Mouse (Mus musculus) myocyte (in vitro differentiated cells): ENCODE measurements around the gene Ube2d2b. TPM values are rescaled to one million over a fixed set of nuclear protein-coding genes. Genes with fewer than 3 reads are reported as not detected.
A peak's percentile ranks its signal among the peaks of the same experiment; 100 is the strongest.

Source experiments
- H3K27me3 ChIP-seq: one replicate; pipeline ENCODE4 v1.6.1; 2011; ENCODE audit not compliant: control insufficient read depth, insufficient read depth, insufficient read length
- H3K36me3 ChIP-seq: one replicate; pipeline ENCODE4 v1.6.1; 2011; ENCODE audit not compliant: control insufficient read depth, insufficient read depth
- H3K4me2 ChIP-seq: one replicate; pipeline ENCODE4 v1.6.1; 2011; ENCODE audit warnings: low read depth, control low read depth
- H3K4me3 ChIP-seq: one replicate; pipeline ENCODE4 v1.5.1; 2011; ENCODE audit warnings: mild to moderate bottlenecking, control low read depth, moderate library complexity
- H3K79me2 ChIP-seq: one replicate; pipeline ENCODE4 v1.6.1; 2011; ENCODE audit not compliant: control insufficient read depth, insufficient read depth
- H3ac ChIP-seq: one replicate; pipeline ENCODE4 v1.6.1; 2011; ENCODE audit not compliant: control insufficient read depth, insufficient read length
- CEBPB ChIP-seq: IDR thresholded peaks from 2 replicates; pipeline ENCODE4 v1.6.1; 2011; ENCODE audit warnings: mild to moderate bottlenecking, moderate library complexity; ENCODE audit not compliant: poor library complexity, insufficient read depth, severe bottlenecking
- E2F4 ChIP-seq: IDR thresholded peaks from one replicate; pipeline ENCODE4 v1.6.1; 2011; ENCODE audit warnings: mild to moderate bottlenecking, control low read depth, moderate library complexity; ENCODE audit not compliant: insufficient read depth
- MAX ChIP-seq: IDR thresholded peaks from one replicate; pipeline ENCODE4 v1.6.1; 2011; ENCODE audit warnings: low read depth, mild to moderate bottlenecking, control low read depth
- MYOD1 ChIP-seq, 3 experiments: IDR thresholded peaks; one replicate each; pipeline ENCODE4 v1.6.1; 2011; ENCODE audit warnings: control low read depth in 2 of 3, low read depth in 2 of 3, mild to moderate bottlenecking in 2 of 3, moderate library complexity in 1 of 3; ENCODE audit not compliant: insufficient read length in 2 of 3, control insufficient read depth in 1 of 3
- MYOG ChIP-seq, 3 experiments: IDR thresholded peaks; one replicate each; pipeline ENCODE4 v1.6.1; 2011; ENCODE audit warnings: control low read depth in 2 of 3, low read depth in 2 of 3, mild to moderate bottlenecking in 2 of 3; ENCODE audit not compliant: insufficient read length in 2 of 3, control insufficient read depth in 1 of 3, insufficient read depth in 1 of 3
- POLR2A ChIP-seq: IDR thresholded peaks from one replicate; pipeline ENCODE4 v1.6.1; 2011; ENCODE audit warnings: low read depth, mild to moderate bottlenecking, control low read depth, moderate library complexity; ENCODE audit not compliant: insufficient read length
- POLR2AphosphoS2 ChIP-seq: IDR thresholded peaks from one replicate; pipeline ENCODE4 v1.6.1; 2011; ENCODE audit warnings: low read depth, control low read depth; ENCODE audit not compliant: insufficient read length
- REST ChIP-seq: IDR thresholded peaks from one replicate; pipeline ENCODE4 v1.6.1; 2011; ENCODE audit warnings: mild to moderate bottlenecking, control low read depth, moderate library complexity; ENCODE audit not compliant: insufficient read depth, insufficient read length
- SRF ChIP-seq: IDR thresholded peaks from one replicate; pipeline ENCODE4 v1.6.1; 2011; ENCODE audit warnings: low read depth; ENCODE audit not compliant: control insufficient read depth, insufficient read length
- TCF12 ChIP-seq: IDR thresholded peaks from one replicate; pipeline ENCODE4 v1.6.1; 2011; ENCODE audit warnings: mild to moderate bottlenecking, control low read depth; ENCODE audit not compliant: poor library complexity, insufficient read depth, severe bottlenecking
- TCF3 ChIP-seq: IDR thresholded peaks from one replicate; pipeline ENCODE4 v1.6.1; 2011; ENCODE audit warnings: low read depth, control low read depth; ENCODE audit not compliant: insufficient read length
- USF1 ChIP-seq: IDR thresholded peaks from one replicate; pipeline ENCODE4 v1.6.1; 2011; ENCODE audit warnings: low read depth, mild to moderate bottlenecking, control low read depth, moderate library complexity
- polyA plus RNA-seq: library from polyadenylated mRNA; unstranded; fragments of >200 nt; fragmentation: generic; extraction: Trizol; gene quantifications from one replicate; pipeline ENCODE4 v1.2.1, GENCODE M21; 2012; ENCODE audit warnings: missing spikeins

Gene Ube2d2b
- polyA plus RNA-seq, 1 experiment = 0.02 TPM

DNA sequence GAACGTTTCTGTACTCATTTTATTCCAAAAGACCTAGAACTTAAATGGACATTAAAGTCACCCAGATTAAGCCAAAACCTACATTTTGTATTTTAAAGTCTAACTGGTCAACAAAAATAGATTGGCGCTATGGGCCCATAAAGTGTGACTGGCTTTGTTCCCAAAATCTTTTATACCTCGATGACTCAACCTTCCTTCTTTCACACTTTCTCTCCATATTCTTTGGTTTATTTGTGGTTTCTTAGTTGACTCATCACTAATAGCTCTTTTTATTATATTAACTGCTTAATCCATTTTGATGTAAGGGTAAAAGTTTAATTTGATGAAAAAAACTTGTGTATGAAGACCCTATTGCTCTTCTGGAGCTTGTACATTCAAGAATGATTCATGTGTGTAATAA, 1.5 kb downstream of the Ube2d2b start:
- H3K4me3 ChIP-seq = no peak overlapping the region
- no peak overlapping the region for H3K4me2 ChIP-seq
- H3K27me3 ChIP-seq = no peaks in the 10 kb centered on the region
- TF ChIP-seq TCF3 = no peak
- TF ChIP-seq POLR2AphosphoS2 = no peak
- TF ChIP-seq SRF = no peak
- no peak for TF ChIP-seq E2F4
- no peak for TF ChIP-seq REST
- TF ChIP-seq MAX = no peak
- no peak for TF ChIP-seq POLR2A
- no peak for TF ChIP-seq CEBPB
- TF ChIP-seq MYOG (IDR thresholded peaks at IDR 0.05; ENCODE audit: control insufficient read depth in 1 of 3, insufficient read depth in 1 of 3, insufficient read length in 2 of 3, low read depth in 2 of 3) = no peak
- no peak for TF ChIP-seq USF1
- TF ChIP-seq TCF12 = no peak
- TF ChIP-seq MYOD1 (IDR thresholded peaks at IDR 0.05; ENCODE audit: control insufficient read depth in 1 of 3, insufficient read length in 2 of 3, low read depth in 2 of 3) = no peak
- no peak overlapping the region for H3ac ChIP-seq
- no peaks in the 10 kb centered on the region for H3K36me3 ChIP-seq
- H3K79me2 ChIP-seq = peaks cover 39% of the 10 kb centered on the region

DNA sequence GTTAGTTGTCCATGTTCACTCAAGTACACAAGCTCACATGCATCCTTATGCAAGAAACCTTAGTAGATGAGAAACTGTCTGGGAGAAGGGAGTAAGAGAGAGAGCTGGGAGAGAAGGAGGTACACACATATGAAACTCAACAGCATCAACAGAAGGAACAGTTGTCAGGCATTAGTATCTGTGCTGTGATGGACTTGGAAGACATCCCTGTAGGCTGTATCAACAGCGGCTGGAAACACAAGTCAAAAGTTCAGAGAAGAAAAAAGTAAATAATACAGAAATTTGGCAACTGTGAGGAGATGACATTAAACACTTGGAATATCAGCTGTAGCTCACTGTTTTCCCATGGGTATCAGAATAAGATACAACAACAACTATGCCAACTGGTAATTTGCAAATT, 4.4 kb downstream of the Ube2d2b start:
- no peak for TF ChIP-seq USF1
- no peak for TF ChIP-seq CEBPB
- no peak for TF ChIP-seq POLR2A

DNA sequence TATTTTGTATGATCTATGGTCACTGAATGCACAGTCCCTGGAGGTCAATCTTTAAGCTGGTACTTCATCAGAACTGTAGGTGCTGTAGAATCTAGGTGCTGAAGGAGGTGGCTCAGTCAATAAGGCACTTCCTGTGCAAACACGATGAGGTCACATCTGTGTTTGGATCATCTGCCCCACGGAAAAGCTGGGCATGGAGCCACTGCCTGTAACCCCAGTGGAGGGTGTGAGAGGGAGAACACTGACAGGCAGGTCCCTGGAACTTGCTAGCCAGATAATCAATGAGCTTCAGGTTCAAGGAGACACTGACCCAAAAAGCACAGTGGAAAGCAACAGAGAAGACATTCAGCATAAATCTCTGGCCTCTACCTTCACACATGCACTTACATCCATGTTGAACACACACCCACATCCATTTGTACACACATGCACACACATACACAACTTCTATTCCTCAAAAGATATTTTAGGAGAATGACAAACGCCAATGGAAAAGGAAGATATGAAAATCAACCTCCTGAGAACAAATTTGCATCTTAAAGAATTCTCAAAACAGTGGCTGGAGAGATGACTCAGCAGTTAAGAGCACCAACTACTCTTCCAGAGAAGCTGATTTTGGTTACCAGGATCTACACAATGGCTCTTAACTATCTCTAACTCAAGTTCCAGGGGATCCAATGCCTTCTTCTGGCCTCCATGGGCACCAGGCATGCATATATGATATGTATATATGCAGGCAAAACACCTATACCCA, 9.2 kb downstream of the Ube2d2b start:
- Histone ChIP-seq H3ac (no peak overlapping the region), H3K27me3 (no peaks in the 10 kb centered on the region), H3K36me3 (no peaks in the 10 kb centered on the region), H3K4me3 (no peak overlapping the region), H3K4me2 (peak overlapping the region; percentile 18), H3K79me2 (peaks cover 15% of the 10 kb centered on the region)
- no peak for TF ChIP-seq SRF
- no peak for TF ChIP-seq POLR2AphosphoS2
- no peak for TF ChIP-seq MYOD1 (IDR thresholded peaks at IDR 0.05; ENCODE audit: control insufficient read depth in 1 of 3, insufficient read length in 2 of 3, low read depth in 2 of 3)
- TF ChIP-seq REST = no peak
- no peak for TF ChIP-seq USF1
- no peak for TF ChIP-seq MAX
- no peak for TF ChIP-seq TCF12
- no peak for TF ChIP-seq E2F4
- no peak for TF ChIP-seq TCF3
- TF ChIP-seq CEBPB = no peak

More for the DNA sequence above, 4.4 kb downstream of the Ube2d2b start:
- H3ac ChIP-seq = no peak overlapping the region
- no peak overlapping the region for H3K4me2 ChIP-seq
- H3K4me3 ChIP-seq = no peak overlapping the region
- no peaks in the 10 kb centered on the region for H3K27me3 ChIP-seq
- no peaks in the 10 kb centered on the region for H3K36me3 ChIP-seq
- H3K79me2 ChIP-seq = peaks cover 31% of the 10 kb centered on the region

DNA sequence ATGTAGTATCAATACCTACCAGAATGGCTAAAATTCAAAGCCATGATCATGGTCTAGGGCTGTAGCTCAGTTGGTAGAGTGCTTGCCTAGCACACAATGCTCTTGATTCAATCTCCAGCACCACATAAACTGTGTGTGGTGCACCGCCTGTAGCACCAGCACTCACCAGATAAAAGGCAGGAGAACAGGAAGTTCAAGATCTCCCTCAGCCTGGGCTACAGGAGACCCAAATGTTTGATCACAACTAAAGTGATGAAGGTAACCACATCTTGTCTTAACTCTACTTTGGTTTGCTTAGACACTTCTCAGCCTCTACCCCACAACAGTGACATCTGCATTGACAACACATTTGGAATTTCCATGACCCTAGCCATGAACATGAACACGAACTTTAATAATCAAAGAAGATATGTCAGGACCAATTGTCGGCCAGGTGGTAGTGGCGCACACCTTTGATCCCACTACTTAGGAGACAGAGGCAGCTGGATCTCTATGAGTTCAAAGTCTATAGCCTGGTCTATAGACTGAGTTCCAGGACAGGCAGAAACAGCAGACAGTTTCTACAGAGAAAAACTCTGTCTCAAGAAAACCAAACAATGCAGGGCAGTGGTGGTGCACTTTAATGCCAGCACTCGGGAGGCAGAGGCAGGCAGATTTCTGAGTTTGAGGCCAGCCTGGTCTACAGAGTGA, 10.8 kb downstream of the Ube2d2b start:
- H3K36me3 ChIP-seq = no peaks in the 10 kb centered on the region
- TF ChIP-seq TCF12 = no peak

DNA sequence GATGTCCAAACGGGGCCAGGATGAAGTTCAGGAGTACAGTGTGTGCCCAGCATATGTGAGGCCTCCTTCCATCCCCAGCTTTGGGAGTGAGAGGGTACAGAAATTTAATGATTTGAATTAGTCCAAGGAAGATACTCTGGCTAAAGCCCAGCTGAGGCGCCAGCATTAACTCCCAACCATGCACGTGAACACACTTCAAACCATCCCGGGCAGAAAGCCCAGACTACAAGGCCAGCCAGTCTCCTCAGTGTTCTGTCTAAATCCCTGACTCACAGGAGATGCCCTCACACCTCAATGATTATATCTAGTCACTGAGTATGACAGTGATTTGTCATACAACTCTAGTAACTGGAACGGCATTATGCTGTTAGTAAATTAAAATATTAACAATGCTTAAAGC, 17.4 kb downstream of the Ube2d2b start:
- H3K4me3 ChIP-seq = no peak overlapping the region
- no peak overlapping the region for H3ac ChIP-seq
- no peaks in the 10 kb centered on the region for H3K36me3 ChIP-seq
- H3K27me3 ChIP-seq = no peaks in the 10 kb centered on the region
- no peak overlapping the region for H3K4me2 ChIP-seq
- peaks cover 44% of the 10 kb centered on the region for H3K79me2 ChIP-seq
- TF ChIP-seq SRF (no peak), POLR2A (no peak), REST (no peak), E2F4 (no peak)

More for the DNA sequence above, 10.8 kb downstream of the Ube2d2b start:
- H3K4me2 ChIP-seq = no peak overlapping the region
- H3K4me3 ChIP-seq = no peak overlapping the region
- H3ac ChIP-seq = no peak overlapping the region
- no peaks in the 10 kb centered on the region for H3K27me3 ChIP-seq
- H3K79me2 ChIP-seq = peaks cover 24% of the 10 kb centered on the region

DNA sequence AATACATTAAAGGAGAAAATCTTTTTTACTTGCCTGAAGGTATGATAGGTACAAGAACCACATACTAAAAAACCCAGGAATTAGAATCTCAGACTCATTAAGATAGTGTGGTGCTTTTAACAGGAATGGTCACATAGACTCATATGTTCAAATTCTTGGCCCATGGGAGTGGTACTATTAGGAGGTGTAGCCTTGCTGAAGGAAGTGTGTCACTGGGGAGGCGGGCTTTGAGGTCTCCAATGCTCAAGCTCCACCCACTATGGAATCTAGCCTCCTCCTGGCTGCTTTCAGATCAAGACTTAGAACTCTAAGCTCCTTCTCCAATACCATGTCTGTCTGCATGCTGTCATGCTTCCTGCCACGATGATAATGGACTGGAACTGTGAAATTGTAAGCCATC, 17.9 kb downstream of the Ube2d2b start:
- H3K4me3 ChIP-seq = no peak overlapping the region
- TF ChIP-seq SRF (no peak), MYOG (IDR thresholded peaks at IDR 0.05; ENCODE audit: control insufficient read depth in 1 of 3, insufficient read depth in 1 of 3, insufficient read length in 2 of 3, low read depth in 2 of 3) (no peak), POLR2AphosphoS2 (no peak)
- no peaks in the 10 kb centered on the region for H3K27me3 ChIP-seq
- no peak overlapping the region for H3K4me2 ChIP-seq
- peaks cover 45% of the 10 kb centered on the region for H3K79me2 ChIP-seq
- H3ac ChIP-seq = no peak overlapping the region
- H3K36me3 ChIP-seq = no peaks in the 10 kb centered on the region
